Mouse (Mus musculus) right cerebral cortex, postnatal 4 days (tissue): Measurements from ENCODE around the gene Lrrtm4.

Experiments
- DNase-seq: peaks from one replicate; pipeline ENCODE4 v3.0.0-alpha.2; 2022

The Lrrtm4 gene

GRCm38 (mm10) chr6:80331751-80332150 lies 313.1 kb downstream of the Lrrtm4 start:
- DNase-seq = no peak

GRCm38 (mm10) chr6:80352307-80352706 lies 333.6 kb downstream of the Lrrtm4 start:
- DNase-seq = no peak

- no peak for DNase-seq
Observed at GRCm38 (mm10) chr6:80357092-80357491, 338.4 kb downstream of the Lrrtm4 start.

GRCm38 (mm10) chr6:80363593-80363992 lies 344.9 kb downstream of the Lrrtm4 start:
- DNase-seq = no peak

- no peak for DNase-seq
Observed at GRCm38 (mm10) chr6:80366532-80366931, 347.9 kb downstream of the Lrrtm4 start.

- DNase-seq = no peak
Observed at GRCm38 (mm10) chr6:80389571-80389970, 370.9 kb downstream of the Lrrtm4 start.

GRCm38 (mm10) chr6:80406757-80407156 lies 388.1 kb downstream of the Lrrtm4 start:
- no peak for DNase-seq

- DNase-seq = no peak
Observed at GRCm38 (mm10) chr6:80440135-80440534, 421.5 kb downstream of the Lrrtm4 start.

- DNase-seq = no peak
Observed at GRCm38 (mm10) chr6:80470546-80470945, 451.9 kb downstream of the Lrrtm4 start.

- no peak for DNase-seq
Observed at GRCm38 (mm10) chr6:80476153-80476552, 457.5 kb downstream of the Lrrtm4 start.

- DNase-seq = no peak
Observed at GRCm38 (mm10) chr6:80545017-80545416, 526.3 kb downstream of the Lrrtm4 start.

GRCm38 (mm10) chr6:80549907-80550306 lies 531.2 kb downstream of the Lrrtm4 start:
- DNase-seq = no peak

- peak; percentile 4 for DNase-seq
Observed at GRCm38 (mm10) chr6:80553398-80553797, 534.7 kb downstream of the Lrrtm4 start.

GRCm38 (mm10) chr6:80554991-80555390 lies 536.3 kb downstream of the Lrrtm4 start:
- DNase-seq = no peak

- no peak for DNase-seq
Observed at GRCm38 (mm10) chr6:80577227-80577626, 558.5 kb downstream of the Lrrtm4 start.

- no peak for DNase-seq
Observed at GRCm38 (mm10) chr6:80582225-80582624, 563.5 kb downstream of the Lrrtm4 start.

- no peak for DNase-seq
Observed at GRCm38 (mm10) chr6:80589776-80590175, 571.1 kb downstream of the Lrrtm4 start.

GRCm38 (mm10) chr6:80619508-80619907 lies 600.8 kb downstream of the Lrrtm4 start:
- no peak for DNase-seq

GRCm38 (mm10) chr6:80622676-80623334 lies 604.1 kb downstream of the Lrrtm4 start:
- peak; percentile 10 for DNase-seq

- DNase-seq = no peak
Observed at GRCm38 (mm10) chr6:80625509-80625908, 606.8 kb downstream of the Lrrtm4 start.

- DNase-seq = no peak
Observed at GRCm38 (mm10) chr6:80662729-80663128, 644.1 kb downstream of the Lrrtm4 start.

GRCm38 (mm10) chr6:80664039-80664438 lies 645.4 kb downstream of the Lrrtm4 start:
- no peak for DNase-seq

- no peak for DNase-seq
Observed at GRCm38 (mm10) chr6:80704183-80704582, 685.5 kb downstream of the Lrrtm4 start.

GRCm38 (mm10) chr6:80720468-80720867 lies 701.8 kb downstream of the Lrrtm4 start:
- DNase-seq = no peak

- no peak for DNase-seq
Observed at GRCm38 (mm10) chr6:80733416-80733815, 714.7 kb downstream of the Lrrtm4 start.
